15 mouse cellular contexts compared by ENCODE assay signal in genomic region chr3:116397341-116397740, GRCm38 (mm10).
"Had no signal": no experiment of that assay in that cellular context is flagged by ENCODE, and none has a peak within 500 bp of the region (broad histone marks: within the 10 kb centered on the region; RNA-seq: fewer than 3 reads in every experiment).

No protein-coding gene starts in this region.

- H3K4me3 ChIP-seq: kidney, embryonic 15.5 days; limb, embryonic 13.5 days; midbrain, embryonic 10.5 days; myocyte had no signal

- H3K4me2 ChIP-seq: kidney, embryonic 15.5 days; limb, embryonic 13.5 days; lung, embryonic 14.5 days had no signal

- H3K27me3 ChIP-seq: kidney, embryonic 15.5 days; limb, embryonic 13.5 days had no signal

- H3K9me3 ChIP-seq: kidney, embryonic 15.5 days; limb, embryonic 13.5 days; midbrain, embryonic 10.5 days had no signal

- DNase-seq: kidney, postnatal 14 days; left cerebral cortex, postnatal 4 days; lung, embryonic 14.5 days; lung, postnatal 4 days; midbrain, embryonic 14.5 days; retina, postnatal 1 day; right cerebral cortex, postnatal 4 days; spleen, adult 18-20 months; thymus, adult 18-20 months; thymus, postnatal 14 days had no signal

- H3K9ac ChIP-seq: kidney, embryonic 15.5 days; limb, embryonic 13.5 days; liver, embryonic 14.5 days; lung, embryonic 14.5 days had no signal

- H3K27ac ChIP-seq: kidney, embryonic 15.5 days; limb, embryonic 13.5 days; liver, embryonic 14.5 days; midbrain, embryonic 10.5 days had no signal
